Mouse (Mus musculus) lung, postnatal 0 days (tissue): ENCODE data around the gene 2210408I21Rik. TPM values are rescaled to one million over a fixed set of nuclear protein-coding genes. Genes with fewer than 3 reads are reported as not detected.

ENCODE experiments used
- ATAC-seq: fragments of 200-750 bp; cut with Nextera tagmentation; 2 replicates; pipeline ENCODE4 v1.8.0; 2017; ENCODE audit warnings: moderate library complexity
- DNase-seq: peaks from one replicate; pipeline ENCODE4 v3.0.0-alpha.2; 2016; ENCODE audit warnings: low spot score
- H3K27ac ChIP-seq: fragments of 300-500 bp; sonication (generic); 2 replicates; pipeline ENCODE4 v1.5.1; 2014; ENCODE audit warnings: antibody characterized with exemption, mild to moderate bottlenecking, low read length, mixed read lengths
- H3K27me3 ChIP-seq: fragments of 300-500 bp; sonication (generic); replicated peaks from 2 replicates; pipeline ENCODE4 v1.6.1; 2014; ENCODE audit warnings: low read length, mixed read lengths; ENCODE audit not compliant: insufficient read depth
- H3K36me3 ChIP-seq: fragments of 300-500 bp; sonication (generic); 2 replicates; pipeline ENCODE4 v1.6.1; 2014; ENCODE audit warnings: low read length, mixed read lengths; ENCODE audit not compliant: insufficient read depth
- H3K4me1 ChIP-seq: fragments of 300-500 bp; sonication (generic); 2 replicates; pipeline ENCODE4 v1.6.1; 2014; ENCODE audit warnings: antibody characterized with exemption, low read depth, low read length, mixed read lengths; ENCODE audit not compliant: insufficient read depth
- H3K4me2 ChIP-seq: fragments of 300-500 bp; sonication (generic); replicated peaks from 2 replicates; pipeline ENCODE4 v1.6.1; 2014; ENCODE audit warnings: low read depth, mild to moderate bottlenecking, low read length, moderate library complexity, mixed read lengths
- H3K4me3 ChIP-seq: fragments of 300-500 bp; sonication (generic); 2 replicates; pipeline ENCODE4 v1.5.1; 2014; ENCODE audit warnings: low read depth, low read length
- H3K9ac ChIP-seq: fragments of 300-500 bp; sonication (generic); replicated peaks from 2 replicates; pipeline ENCODE4 v1.6.1; 2014; ENCODE audit warnings: low read depth, mild to moderate bottlenecking
- H3K9me3 ChIP-seq: fragments of 300-500 bp; sonication (generic); 2 replicates; pipeline ENCODE4 v1.6.1; 2016; ENCODE audit warnings: low read length, mixed read lengths
- CTCF ChIP-seq: IDR thresholded peaks from 2 replicates; pipeline ENCODE4 v1.5.1; 2016; ENCODE audit warnings: antibody characterized with exemption, mild to moderate bottlenecking
- EP300 ChIP-seq: IDR thresholded peaks from 2 replicates; pipeline ENCODE4 v1.6.1; 2016; ENCODE audit warnings: antibody characterized with exemption, mild to moderate bottlenecking, control low read depth
- WGBS: fragments of 180-500 bp; shearing (Covaris S2); extraction: QIAGEN DNeasy Blood & Tissue Kit; methylation state at CpG from one replicate; pipeline ENCODE4 v1.1.7; 2014; 5-methylcytosine and 5-hydroxymethylcytosine counted together
- polyA plus RNA-seq: library from polyadenylated mRNA; unstranded; fragments of >200 nt; fragmentation: Nextera tagmentation; extraction: Ambion mirVana; gene quantifications from 2 replicates; pipeline ENCODE4 v1.2.1, GENCODE M21; 2015

2210408I21Rik gene
- polyA plus RNA-seq, 1 experiment from 2014 or later, result 5.3 TPM

DNA sequence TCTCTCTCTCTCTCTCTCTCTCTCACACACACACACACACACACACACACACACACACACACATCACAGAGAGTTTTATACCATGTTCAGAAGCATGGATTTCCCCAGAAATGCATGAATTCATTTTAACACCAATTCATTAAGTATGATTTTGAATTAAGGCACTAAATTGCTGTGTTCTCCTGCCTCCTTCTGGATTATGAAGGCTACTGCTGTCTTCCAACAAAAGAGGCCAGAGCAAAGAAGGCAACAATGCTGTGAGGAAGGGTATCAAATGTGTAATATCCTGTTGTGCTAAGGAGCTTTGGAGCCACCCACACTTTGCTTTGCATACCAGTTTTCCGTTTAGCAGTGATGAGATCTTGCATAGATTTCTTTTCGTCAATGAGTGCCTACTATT is 80.1 kb downstream of the 2210408I21Rik start:
- no peaks in the 10 kb centered on the region for H3K27me3 ChIP-seq
- DNase-seq (no peak), ATAC-seq (no peak)
- H3K27ac ChIP-seq, result no peak overlapping the region
- H3K4me1 ChIP-seq, result no peaks in the 10 kb centered on the region
- TF ChIP-seq EP300 (no peak), CTCF (peak; percentile 47)
- 62% methylated on average over 2 of the region's 2 CpGs for WGBS
- no peaks in the 10 kb centered on the region for H3K36me3 ChIP-seq
- no peak overlapping the region for H3K9ac ChIP-seq
- H3K9me3 ChIP-seq, result no peaks in the 10 kb centered on the region
- H3K4me3 ChIP-seq, result no peak overlapping the region
- no peak overlapping the region for H3K4me2 ChIP-seq

DNA sequence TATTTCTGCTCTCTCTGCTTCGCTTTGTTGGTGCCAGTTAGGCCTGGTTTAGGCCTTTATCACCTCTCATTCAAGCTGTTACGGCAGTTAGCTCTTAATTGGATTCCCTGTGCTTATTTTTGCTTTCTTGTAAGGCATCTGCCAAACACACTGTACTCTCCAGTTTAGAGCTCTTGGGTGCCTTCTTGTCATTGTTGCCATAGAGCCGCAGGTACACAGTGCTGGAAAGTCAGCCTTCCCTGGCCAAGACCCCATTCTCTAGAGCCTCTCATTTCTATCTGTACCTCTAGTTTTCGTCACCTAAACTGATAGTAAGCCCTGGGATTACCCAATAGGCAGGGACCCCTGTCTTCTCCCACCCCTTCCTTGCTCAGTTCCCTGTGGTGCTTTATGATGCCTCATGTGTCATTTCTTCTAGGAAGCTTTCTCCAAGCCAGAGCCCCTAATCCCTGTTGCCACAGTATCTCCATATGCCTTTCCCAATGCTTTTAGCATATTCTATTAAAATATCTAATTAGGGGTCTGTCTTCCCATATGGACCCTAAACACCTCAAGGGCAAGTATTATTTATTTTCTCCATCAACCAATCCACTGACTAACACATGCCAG is 82.4 kb downstream of the 2210408I21Rik start:
- Histone ChIP-seq H3K4me2 (no peak overlapping the region), H3K4me3 (no peak overlapping the region), H3K27me3 (no peaks in the 10 kb centered on the region), H3K36me3 (no peaks in the 10 kb centered on the region), H3K4me1 (no peaks in the 10 kb centered on the region), H3K9ac (no peak overlapping the region), H3K9me3 (no peaks in the 10 kb centered on the region), H3K27ac (no peak overlapping the region)
- TF ChIP-seq CTCF, result no peak
- TF ChIP-seq EP300, result no peak
- DNase-seq (no peak), ATAC-seq (no peak)
- WGBS, result 78% methylated on average over 4 of the region's 4 CpGs

DNA sequence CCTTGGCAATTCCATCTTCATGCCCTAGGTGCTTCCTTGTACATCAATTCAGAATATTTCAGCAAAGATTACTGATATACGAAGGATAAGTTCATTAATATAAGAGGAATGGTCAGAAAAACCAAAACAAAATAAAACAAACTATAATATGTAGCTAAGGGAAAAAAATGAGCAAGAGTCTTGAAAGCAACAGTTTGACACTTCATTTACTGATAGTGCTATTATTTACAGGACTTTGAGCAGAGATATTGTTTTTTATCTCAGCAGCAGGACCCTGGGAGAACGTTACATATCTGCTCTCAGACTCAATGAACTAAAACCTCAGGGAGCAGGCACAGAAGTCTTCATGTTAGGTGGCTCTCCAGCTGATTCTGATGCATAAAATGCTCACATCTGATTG is 85.7 kb downstream of the 2210408I21Rik start:
- Histone ChIP-seq H3K9ac (no peak overlapping the region), H3K27ac (no peak overlapping the region), H3K9me3 (no peaks in the 10 kb centered on the region), H3K4me1 (no peaks in the 10 kb centered on the region), H3K4me2 (no peak overlapping the region), H3K36me3 (no peaks in the 10 kb centered on the region), H3K27me3 (no peaks in the 10 kb centered on the region), H3K4me3 (no peak overlapping the region)
- ATAC-seq (no peak), DNase-seq (no peak)
- TF ChIP-seq CTCF, result no peak
- TF ChIP-seq EP300, result no peak
- 66% methylated on average over 2 of the region's 2 CpGs for WGBS

DNA sequence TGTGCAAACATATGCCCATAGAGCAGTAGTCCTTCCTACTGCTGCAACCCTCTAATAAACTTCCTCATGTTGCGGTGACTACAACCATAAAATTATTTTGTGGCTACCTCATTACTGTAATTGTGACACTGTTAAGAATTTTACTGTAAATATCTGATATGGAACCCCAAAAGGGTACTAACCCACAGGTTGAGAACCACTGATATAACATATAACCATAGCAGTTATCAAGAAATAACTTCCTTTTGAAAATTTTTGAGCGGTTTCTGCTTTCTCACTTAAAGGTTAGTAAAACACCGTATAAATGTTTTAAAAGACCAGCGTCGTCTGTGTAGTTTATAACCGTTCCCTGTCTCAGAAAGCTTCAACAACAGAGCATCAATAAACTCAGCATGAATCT is 121.2 kb downstream of the 2210408I21Rik start:
- Histone ChIP-seq H3K9me3 (no peaks in the 10 kb centered on the region), H3K27me3 (no peaks in the 10 kb centered on the region), H3K9ac (no peak overlapping the region), H3K27ac (no peak overlapping the region), H3K36me3 (no peaks in the 10 kb centered on the region), H3K4me1 (no peaks in the 10 kb centered on the region), H3K4me3 (no peak overlapping the region), H3K4me2 (no peak overlapping the region)
- DNase-seq, result no peak
- WGBS, result 79% methylated on average over 6 of the region's 6 CpGs
- no peak for ATAC-seq
- no peak for TF ChIP-seq EP300
- TF ChIP-seq CTCF, result no peak

DNA sequence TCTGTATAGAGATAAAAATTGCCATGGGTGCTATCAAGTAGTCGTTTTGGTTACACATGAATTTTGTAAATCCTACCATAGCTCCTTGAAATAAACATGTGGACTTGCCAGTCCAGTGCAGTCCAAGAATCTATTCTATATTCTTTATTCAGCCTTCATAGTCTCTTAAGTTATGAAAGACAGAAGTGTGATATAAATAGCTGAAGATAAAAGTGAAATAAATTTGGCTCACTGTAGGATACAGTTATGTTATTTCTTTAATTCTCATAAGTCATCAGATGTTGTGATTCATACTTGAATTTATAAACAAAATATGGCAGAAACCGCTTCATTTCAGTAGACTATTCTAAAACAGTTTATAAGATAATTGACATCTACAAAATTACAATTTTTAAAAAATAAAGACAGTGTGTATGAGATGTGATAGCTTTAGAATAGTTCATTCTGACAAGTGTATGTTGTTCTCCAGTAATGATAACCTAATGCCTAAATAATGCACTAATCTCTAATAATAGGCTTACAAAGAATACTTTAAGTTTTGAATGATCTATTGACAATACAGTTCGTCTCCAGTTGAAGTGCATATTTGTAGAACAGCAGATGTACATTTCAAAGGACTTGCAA is 127.5 kb downstream of the 2210408I21Rik start:
- 44% methylated on average over 3 of the region's 3 CpGs for WGBS
- Histone ChIP-seq H3K9me3 (no peaks in the 10 kb centered on the region), H3K4me3 (no peak overlapping the region), H3K27ac (no peak overlapping the region), H3K9ac (no peak overlapping the region), H3K27me3 (no peaks in the 10 kb centered on the region), H3K4me2 (no peak overlapping the region), H3K4me1 (no peaks in the 10 kb centered on the region), H3K36me3 (no peaks in the 10 kb centered on the region)
- TF ChIP-seq CTCF (no peak), EP300 (no peak)
- DNase-seq (no peak), ATAC-seq (no peak)

DNA sequence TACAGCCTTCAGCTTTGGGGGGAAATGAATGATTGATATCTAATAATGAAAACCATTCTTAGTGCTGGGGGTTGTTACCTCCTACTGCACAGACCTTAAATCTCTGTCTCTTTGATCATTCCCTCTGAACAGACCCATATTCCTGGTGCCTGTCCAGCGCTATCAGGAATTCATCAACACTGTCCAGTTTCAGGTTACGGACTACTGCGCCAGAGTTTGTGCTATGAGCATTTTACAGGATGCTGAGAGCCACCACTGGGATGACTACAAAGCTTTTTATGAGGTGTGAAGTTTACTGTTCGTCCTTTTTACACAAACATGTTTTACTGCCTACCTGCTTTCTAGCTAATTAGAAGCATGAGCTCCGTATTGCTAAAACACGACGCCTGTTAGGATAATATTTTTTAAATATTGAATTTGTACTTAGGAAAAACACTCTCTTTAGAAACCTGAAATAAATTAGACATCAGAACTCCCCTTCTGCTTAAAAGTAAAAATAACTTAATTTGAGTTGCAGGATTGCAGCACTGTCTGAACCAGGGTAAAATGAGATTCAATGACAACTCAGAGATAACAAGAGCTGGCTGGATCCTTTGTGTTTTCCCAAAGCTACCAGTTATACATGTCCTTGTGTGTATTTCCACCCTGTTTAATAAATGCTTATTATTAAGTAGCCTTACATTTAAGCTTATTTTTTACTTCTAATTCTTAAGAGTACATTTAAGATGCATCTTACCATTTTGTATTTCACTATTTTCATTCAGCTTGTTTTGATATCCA is 128.2 kb downstream of the 2210408I21Rik start:
- 50% methylated on average over 7 of the region's 7 CpGs for WGBS
- Histone ChIP-seq H3K36me3 (no peaks in the 10 kb centered on the region), H3K27ac (no peak overlapping the region), H3K4me3 (no peak overlapping the region), H3K27me3 (no peaks in the 10 kb centered on the region), H3K9ac (no peak overlapping the region), H3K4me1 (no peaks in the 10 kb centered on the region), H3K4me2 (no peak overlapping the region), H3K9me3 (no peaks in the 10 kb centered on the region)
- no peak for DNase-seq
- TF ChIP-seq EP300 (no peak), CTCF (no peak)
- no peak for ATAC-seq
